Mouse (Mus musculus) adrenal gland, adult 2 months (tissue): ENCODE results near the gene Slc16a6. TPM values are rescaled to one million over a fixed set of nuclear protein-coding genes. Genes with fewer than 3 reads are reported as not detected.

Experiments used
- DNase-seq: peaks from one replicate; pipeline ENCODE4 v3.0.0; 2021
- polyA plus RNA-seq: library from polyadenylated mRNA; depleted of rRNA; stranded (reverse); fragments of >200 nt; gene quantifications from 2 replicates; pipeline ENCODE4 v1.2.3, GENCODE M21; 2012
- total RNA-seq, 2 experiments: library from RNA; stranded (reverse); gene quantifications; 2 replicates each; pipeline ENCODE4 v1.2.3; 2021

The Slc16a6 gene
- total and polyA plus RNA-seq, 3 experiments, result 0.45 to 0.78 (median 0.66) TPM

GRCm38 (mm10) chr11:109445438-109446035, 27.9 kb downstream of the Slc16a6 start:
- DNase-seq, result peak; percentile 36

DNA sequence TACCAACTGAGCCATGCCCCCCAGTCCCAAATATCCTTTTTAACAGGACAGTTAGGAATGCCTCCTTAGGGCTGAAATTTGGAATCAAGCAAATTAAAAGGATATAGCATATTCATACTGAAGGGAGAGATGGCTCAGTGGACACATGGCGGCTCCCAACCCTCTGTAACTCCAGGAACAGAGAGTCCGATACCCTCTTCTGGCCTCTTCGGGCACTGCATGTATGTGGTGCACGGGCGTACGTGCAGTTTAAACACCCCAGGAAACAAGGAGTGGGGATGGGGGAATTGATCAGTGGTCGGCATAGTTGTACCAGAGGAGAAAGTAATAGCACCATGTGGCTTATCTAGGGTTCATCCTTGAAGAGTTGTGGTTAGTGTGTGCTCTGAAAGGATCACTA, 28.8 kb downstream of the Slc16a6 start:
- no peak for DNase-seq

DNA sequence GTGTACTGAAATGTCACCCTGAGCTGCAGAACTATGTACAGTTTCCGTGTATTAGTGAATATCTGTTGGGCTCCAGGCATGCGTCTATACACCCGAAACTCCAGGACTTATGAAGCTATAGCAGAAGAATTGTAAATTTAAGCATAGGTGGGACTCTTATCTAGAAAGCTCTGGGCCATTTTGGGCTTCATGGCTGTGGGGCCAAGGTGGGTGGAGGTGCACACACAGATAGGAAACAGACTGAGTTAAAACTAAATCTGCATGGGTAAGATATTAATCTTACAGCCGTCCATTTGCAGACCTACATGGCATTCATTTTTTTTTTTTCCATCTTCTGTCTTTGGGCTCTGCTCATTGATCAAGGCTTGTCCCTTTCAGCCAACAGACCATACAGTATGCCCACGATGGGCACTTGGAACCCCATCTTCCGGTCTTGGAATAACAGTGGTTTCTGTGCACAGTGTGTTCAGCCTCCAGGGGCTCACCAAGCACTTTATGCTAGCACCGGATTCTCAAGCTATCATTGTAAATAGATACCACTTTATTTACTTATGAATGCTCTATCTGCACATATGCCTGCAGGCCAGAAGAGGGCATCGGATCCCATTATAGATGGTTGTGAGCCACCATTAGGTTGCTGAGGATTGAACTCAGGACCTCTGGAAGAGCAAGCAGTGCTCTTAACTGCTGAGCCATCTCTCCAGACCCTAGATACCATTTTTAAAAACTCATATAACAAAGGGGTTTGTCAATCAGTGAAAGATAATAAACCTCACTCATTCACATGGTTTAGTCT, 29.7 kb downstream of the Slc16a6 start:
- no peak for DNase-seq

DNA sequence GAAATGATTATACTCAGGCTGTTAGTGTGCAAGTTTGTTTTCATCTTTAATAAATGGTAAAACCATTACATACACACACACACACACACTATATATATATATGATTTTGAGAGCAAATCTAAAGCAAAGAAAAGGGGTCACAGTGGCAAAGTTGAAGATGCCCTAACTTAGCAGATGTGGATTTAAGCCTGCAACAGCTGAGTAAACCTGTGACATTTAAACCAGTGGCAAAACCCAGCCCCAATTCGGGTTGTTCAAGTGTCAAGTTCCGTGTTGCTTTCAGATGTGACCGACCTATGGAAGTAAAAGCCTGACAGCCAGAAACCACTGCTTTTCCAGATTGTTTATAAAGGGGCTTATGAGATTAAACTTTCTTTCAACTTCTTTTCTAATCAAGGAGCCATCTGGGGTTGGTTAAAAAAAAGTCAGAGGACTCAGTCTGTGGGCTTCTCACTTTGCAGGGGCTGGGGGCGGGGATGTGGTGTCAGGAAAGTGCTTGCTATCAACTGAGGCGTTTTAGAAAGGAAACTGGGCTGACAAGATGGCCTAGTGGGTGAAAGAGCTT, 31.1 kb downstream of the Slc16a6 start:
- DNase-seq, result no peak

DNA sequence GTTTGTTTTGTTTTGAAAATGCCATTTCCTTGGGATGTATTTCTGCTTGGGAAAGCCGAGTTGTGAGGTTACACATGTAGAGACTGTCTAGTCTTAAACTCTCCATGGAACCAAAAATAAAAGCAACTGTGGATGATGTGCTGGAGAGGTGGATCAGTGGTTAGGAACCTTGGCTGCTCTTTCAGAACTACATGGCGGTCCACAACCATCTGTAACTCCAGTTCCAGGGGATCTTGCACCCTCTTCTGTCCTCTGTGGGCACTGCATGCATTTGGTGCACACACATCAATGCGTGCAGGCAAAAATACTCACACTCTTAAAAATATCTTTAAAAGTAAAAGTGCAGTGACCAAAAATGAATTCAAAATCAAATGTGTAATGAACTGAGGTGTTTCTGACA, 32.3 kb downstream of the Slc16a6 start:
- DNase-seq, result peak; percentile 38

DNA sequence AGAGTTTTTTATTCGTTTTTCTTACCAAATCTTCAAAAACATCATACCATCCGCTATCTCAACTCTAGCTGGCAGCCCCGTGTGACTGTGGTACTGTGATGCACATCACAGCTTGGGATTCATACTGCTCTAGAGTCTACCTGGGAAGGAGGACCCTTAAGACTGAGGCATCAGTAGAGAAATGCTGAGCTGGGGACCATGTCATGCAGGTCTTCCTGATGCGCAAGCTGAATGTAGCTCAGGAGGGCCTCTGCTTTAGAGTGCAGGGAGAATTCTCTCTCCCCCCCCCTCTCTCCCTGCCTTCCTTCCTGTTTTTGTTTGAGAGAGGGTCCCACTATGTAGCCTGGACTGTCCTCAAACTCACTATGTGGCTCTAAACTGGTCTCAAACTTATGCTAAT, 32.8 kb downstream of the Slc16a6 start:
- no peak for DNase-seq

- peak; percentile 90 for DNase-seq
Measured at GRCm38 (mm10) chr11:109439829-109440340, 33.5 kb downstream of the Slc16a6 start.

- no peak for DNase-seq
Measured at GRCm38 (mm10) chr11:109439209-109439608, 34.2 kb downstream of the Slc16a6 start.

DNA sequence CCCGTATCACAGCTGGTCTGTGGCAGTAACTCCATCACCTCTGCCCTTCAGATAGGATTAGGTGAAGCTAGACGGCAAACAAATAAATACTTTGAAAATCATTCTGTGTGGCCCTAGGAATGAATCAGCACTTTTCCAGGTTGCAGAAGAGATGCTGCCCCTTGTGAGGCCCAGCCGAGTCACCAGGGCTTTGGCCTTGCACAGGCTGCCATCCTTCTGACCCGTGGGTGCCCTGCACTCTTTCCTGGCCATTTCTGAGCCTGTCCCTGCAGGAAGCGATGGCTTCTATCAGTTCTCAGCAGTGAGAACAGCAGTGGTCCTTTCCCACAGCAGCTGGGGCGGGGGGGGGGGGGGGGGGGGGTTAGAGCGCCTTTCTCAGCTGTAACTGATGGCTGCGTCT, 36.5 kb downstream of the Slc16a6 start:
- no peak for DNase-seq

DNA sequence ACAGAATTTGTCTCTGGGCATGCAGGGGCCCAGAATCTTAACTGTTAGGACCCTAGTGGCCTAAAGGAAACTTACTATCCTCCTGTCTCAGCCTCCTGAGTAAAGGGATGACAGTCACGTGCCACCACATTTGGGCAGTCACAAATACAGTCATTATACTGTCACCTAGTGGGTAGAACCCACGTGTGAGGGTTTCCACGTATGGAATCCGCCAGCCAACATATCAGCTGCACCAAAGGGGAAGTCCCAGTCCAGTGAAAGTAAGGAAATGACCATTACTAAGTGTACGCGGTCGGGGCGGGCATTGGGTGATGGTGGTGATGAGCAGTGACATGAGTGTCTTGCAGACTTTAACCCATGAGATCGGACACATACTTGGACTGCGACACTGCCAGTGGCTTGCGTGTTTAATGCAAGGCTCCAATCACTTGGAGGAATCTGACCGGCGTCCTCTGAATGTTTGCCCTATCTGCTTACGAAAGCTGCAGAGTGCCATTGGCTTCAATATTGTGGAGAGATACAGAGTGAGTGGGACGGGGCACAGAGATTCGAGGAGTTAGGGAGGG, 39.1 kb downstream of the Slc16a6 start:
- DNase-seq, result no peak

GRCm38 (mm10) chr11:109427353-109427752, 46.0 kb downstream of the Slc16a6 start:
- DNase-seq, result no peak

DNA sequence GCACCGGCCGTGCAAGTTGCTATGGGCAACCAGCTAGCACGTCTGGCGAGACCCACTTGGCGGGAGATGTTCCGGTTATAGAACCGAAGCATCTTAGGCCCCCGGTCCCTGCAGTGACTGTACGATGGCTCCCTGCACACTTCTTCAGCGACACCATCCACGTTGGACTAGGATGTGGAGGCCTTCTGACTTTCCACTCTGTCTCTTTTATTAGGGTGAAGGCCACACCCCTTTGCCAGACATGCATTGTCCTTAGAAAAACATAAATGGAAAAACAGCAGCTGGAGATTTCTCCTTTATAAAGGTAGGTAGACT, 47.2 kb downstream of the Slc16a6 start:
- DNase-seq, result no peak

GRCm38 (mm10) chr11:109425392-109426271, 47.8 kb downstream of the Slc16a6 start, which contains the start of gene Amz2:
TSS of gene Amz2 (plus strand) at chr11:109425946.
- DNase-seq, result peak; percentile 100

DNA sequence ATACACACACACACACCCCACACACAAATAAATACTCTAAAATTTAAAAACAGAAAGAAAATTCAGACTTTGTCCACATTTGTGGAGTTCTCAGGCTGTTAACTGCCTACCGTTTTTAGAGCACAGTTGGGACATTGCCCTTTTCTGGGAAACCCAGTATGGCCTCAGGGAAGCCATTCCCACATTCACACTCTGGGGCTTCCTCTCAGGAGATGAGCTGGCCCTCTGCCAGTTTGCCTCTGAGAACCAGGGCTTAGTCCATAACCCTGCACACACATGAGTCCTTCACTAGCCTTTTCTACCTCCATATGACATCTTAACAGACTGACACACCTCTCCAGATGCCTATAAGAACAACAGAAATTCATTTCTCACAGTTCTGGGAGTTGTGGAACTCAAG, 50.1 kb downstream of the Slc16a6 start:
- no peak for DNase-seq

- no peak for DNase-seq
Measured at GRCm38 (mm10) chr11:109422263-109422662, 51.1 kb downstream of the Slc16a6 start.

DNA sequence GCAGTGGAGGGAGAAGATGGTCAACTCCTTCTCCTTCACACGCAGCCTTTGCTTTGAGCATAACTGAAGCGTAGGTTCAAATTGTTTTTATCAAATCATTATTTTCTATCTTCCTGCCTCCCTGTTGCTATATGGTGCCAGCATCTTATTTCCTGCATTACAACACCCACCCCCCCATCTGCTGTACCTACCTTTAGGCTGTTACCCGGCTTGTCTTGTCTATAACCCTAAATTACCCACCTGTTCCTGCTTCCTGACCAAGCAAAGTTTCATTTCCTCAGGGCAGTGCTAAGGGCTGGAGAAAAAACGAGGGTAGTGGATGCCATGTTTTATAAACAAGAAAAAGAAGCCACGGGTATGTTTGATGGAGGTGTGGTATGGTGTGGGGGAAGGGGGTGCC, 52.2 kb downstream of the Slc16a6 start:
- DNase-seq, result no peak

DNA sequence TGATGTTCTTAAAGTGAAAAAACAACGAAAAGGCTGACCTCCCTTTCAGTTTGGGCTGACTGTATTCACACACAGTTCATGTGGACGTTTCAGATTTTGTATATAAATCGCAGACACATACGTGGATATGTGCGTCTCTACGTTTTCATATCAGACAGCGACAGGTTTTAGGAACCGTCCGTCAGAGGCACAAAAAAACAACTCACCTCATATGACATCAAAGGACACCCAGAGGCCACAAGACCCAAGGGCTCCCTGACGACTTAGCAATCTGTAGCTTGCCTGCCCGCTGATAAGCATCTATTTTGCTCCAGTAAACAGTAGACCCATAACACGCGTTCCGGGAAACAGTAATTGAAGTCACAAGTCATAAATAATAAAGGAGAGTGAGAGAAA, 52.8 kb downstream of the Slc16a6 start:
- no peak for DNase-seq

DNA sequence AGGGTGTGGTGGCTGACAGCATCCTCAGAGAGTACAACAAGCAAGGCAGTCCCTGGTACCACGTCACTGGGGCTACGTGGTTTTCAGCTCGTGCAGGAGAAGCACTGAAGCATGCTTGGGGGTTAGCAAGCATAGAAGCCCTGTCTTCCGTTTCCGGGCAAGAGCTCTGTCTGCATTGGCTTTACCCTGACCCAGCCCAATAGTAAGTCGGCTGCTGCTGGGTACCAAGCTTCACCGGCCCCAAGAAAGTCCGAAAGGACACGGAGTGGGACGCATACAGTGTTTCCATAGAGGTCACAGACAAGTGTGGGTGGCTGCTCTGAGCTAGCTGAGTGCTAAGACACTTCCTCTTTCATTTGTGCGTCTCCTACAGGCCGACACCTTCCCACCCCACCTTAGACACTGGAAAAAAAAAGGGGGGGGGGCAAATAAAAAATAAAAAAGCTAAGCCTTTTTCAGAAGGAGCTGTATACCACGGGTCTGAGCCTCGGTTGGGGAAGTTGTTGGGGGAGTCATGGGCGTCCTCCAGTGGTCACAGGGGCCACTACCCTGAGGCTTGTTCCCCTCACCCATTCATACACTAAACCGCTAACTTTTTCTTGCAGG, 53.3 kb downstream of the Slc16a6 start:
- no peak for DNase-seq

GRCm38 (mm10) chr11:109419461-109419860, 53.9 kb downstream of the Slc16a6 start:
- DNase-seq, result no peak

- DNase-seq, result no peak
Measured at GRCm38 (mm10) chr11:109417472-109418040, 55.8 kb downstream of the Slc16a6 start.
